Mouse (Mus musculus): ENCODE results near the gene Zxdc. TPM values are rescaled to one million over a fixed set of nuclear protein-coding genes. Genes with fewer than 3 reads are reported as not detected.
A peak's percentile ranks its signal among the peaks of the same experiment; 100 is the strongest.

Gene Zxdc
- polyA plus RNA-seq, 1 experiment from 2014 or later, result 8.2 TPM

DNA sequence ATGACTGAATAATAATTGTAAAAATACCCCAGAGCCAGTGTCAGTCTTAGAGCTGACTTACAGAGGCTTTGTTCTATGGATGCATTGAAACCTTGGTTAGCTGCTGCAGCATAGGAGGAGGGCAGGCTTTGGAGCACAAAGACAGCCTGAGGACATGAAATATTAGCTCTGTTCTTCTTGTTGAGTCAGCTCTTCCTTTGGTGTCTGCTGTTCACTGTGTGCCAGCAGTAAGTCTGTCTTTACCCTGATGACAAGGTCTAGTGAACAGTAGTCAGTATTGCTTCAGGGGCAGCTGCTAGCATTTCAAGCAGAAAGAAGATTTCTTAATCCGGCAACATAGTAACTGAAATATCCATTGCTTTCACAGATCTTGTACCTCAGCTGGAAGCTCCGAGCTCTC is 12.2 kb downstream of the Zxdc start:
- no peaks in the 10 kb centered on the region for H3K4me1 ChIP-seq
- H3K9ac ChIP-seq, result no peak overlapping the region
- H3K9me3 ChIP-seq, result no peaks in the 10 kb centered on the region
- H3K27me3 ChIP-seq, result no peaks in the 10 kb centered on the region
- no peak; the same call in 1 of the 2 replicates for ATAC-seq (ENCODE audit: insufficient number of reproducible peaks, insufficient read depth, low FRiP score, low TSS enrichment, low read depth)
- H3K36me3 ChIP-seq, result peaks cover 87% of the 10 kb centered on the region
- 75% methylated on average over 2 of the region's 2 CpGs for WGBS
- H3K27ac ChIP-seq, result no peak overlapping the region
- no peak overlapping the region for H3K4me3 ChIP-seq
- H3K4me2 ChIP-seq, result no peak overlapping the region

- no peak overlapping the region for H3K27ac ChIP-seq
- H3K36me3 ChIP-seq, result peaks cover 52% of the 10 kb centered on the region
- 79% methylated on average over 4 of the region's 4 CpGs for WGBS
Observed at GRCm38 (mm10) chr6:90390629-90391028, 21.3 kb downstream of the Zxdc start.

DNA sequence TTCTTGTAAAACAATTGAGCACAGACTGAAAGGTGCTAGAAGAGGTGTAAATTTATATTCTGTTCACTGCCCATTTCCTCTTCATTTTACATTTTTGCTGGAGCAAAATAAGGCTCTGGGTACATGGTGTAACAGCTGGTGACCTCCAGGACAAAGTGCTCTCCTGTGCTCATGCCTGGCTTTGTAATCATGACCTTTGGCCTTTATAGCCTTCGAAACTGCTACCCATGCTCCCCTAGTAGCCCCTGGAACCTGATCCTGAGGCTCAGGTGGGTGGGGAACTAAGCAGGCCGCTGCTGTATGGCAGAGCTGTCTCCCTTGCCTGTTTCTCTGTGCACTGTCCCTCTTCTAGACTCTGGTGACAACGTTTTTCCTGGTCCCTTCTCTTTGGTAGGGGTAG is 24.7 kb downstream of the Zxdc start:
- 42% methylated on average over 3 of the region's 3 CpGs for WGBS
- Histone ChIP-seq H3K36me3 (peaks cover 38% of the 10 kb centered on the region), H3K9me3 (no peaks in the 10 kb centered on the region), H3K9ac (no peak overlapping the region), H3K27me3 (no peaks in the 10 kb centered on the region), H3K4me1 (no peaks in the 10 kb centered on the region), H3K4me3 (no peak overlapping the region), H3K27ac (no peak overlapping the region), H3K4me2 (no peak overlapping the region)
- no peak for ATAC-seq (ENCODE audit: insufficient number of reproducible peaks, insufficient read depth, low FRiP score, low TSS enrichment, low read depth)

More at GRCm38 (mm10) chr6:90390629-90391028, 21.3 kb downstream of the Zxdc start:
- Histone ChIP-seq H3K9ac (no peak overlapping the region), H3K4me1 (no peaks in the 10 kb centered on the region), H3K27me3 (no peaks in the 10 kb centered on the region), H3K4me3 (no peak overlapping the region), H3K9me3 (no peaks in the 10 kb centered on the region), H3K4me2 (no peak overlapping the region)
- no peak for ATAC-seq (ENCODE audit: insufficient number of reproducible peaks, insufficient read depth, low FRiP score, low TSS enrichment, low read depth)

- WGBS, result 87% methylated on average over 2 of the region's 2 CpGs
- Histone ChIP-seq H3K4me2 (no peak overlapping the region), H3K4me3 (no peak overlapping the region), H3K36me3 (peaks cover 29% of the 10 kb centered on the region), H3K27me3 (no peaks in the 10 kb centered on the region), H3K27ac (no peak overlapping the region), H3K9ac (no peak overlapping the region), H3K9me3 (no peaks in the 10 kb centered on the region), H3K4me1 (no peaks in the 10 kb centered on the region)
- no peak for ATAC-seq (ENCODE audit: insufficient number of reproducible peaks, insufficient read depth, low FRiP score, low TSS enrichment, low read depth)
Observed at GRCm38 (mm10) chr6:90395751-90396150, 26.5 kb downstream of the Zxdc start.

DNA sequence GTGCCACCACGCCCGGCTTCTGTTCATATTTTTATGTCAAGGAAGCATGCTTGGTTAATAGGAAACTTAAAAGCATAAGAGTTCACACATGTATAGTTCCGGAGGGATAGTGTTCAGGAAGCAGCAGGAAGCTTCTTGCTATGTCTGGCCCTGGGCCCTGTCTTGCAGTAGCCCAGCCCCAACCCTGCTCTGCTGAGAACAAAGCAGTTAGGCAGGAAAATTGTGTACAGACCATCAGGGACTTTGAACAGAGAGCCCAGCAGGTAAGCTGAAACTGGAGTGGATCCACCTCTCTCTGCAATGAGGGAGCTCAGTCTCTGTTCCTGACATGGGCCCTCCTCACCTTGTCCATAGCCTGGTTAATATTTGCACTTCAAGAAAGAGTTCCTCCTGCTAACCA is 28.0 kb downstream of the Zxdc start:
- Histone ChIP-seq H3K9me3 (no peaks in the 10 kb centered on the region), H3K4me2 (no peak overlapping the region), H3K4me1 (no peaks in the 10 kb centered on the region), H3K27ac (no peak overlapping the region), H3K4me3 (no peak overlapping the region), H3K36me3 (peaks cover 32% of the 10 kb centered on the region), H3K27me3 (no peaks in the 10 kb centered on the region), H3K9ac (no peak overlapping the region)
- ATAC-seq (ENCODE audit: insufficient number of reproducible peaks, insufficient read depth, low FRiP score, low TSS enrichment, low read depth), result no peak
- 83% methylated on average over 3 of the region's 3 CpGs for WGBS

GRCm38 (mm10) chr6:90408632-90409031 is 39.3 kb downstream of the Zxdc start:
- no peak overlapping the region for H3K4me2 ChIP-seq
- H3K27me3 ChIP-seq, result no peaks in the 10 kb centered on the region
- H3K4me1 ChIP-seq, result no peaks in the 10 kb centered on the region
- ATAC-seq (ENCODE audit: insufficient number of reproducible peaks, insufficient read depth, low FRiP score, low TSS enrichment, low read depth), result no peak
- no peaks in the 10 kb centered on the region for H3K9me3 ChIP-seq
- H3K27ac ChIP-seq, result no peak overlapping the region
- no peak overlapping the region for H3K9ac ChIP-seq
- H3K4me3 ChIP-seq, result no peak overlapping the region
- H3K36me3 ChIP-seq, result peaks cover 11% of the 10 kb centered on the region

- 82% methylated on average over 1 of the region's 1 CpGs for WGBS
- Histone ChIP-seq H3K4me2 (no peak overlapping the region), H3K9ac (no peak overlapping the region)
Observed at GRCm38 (mm10) chr6:90410972-90411371, 41.7 kb downstream of the Zxdc start.

DNA sequence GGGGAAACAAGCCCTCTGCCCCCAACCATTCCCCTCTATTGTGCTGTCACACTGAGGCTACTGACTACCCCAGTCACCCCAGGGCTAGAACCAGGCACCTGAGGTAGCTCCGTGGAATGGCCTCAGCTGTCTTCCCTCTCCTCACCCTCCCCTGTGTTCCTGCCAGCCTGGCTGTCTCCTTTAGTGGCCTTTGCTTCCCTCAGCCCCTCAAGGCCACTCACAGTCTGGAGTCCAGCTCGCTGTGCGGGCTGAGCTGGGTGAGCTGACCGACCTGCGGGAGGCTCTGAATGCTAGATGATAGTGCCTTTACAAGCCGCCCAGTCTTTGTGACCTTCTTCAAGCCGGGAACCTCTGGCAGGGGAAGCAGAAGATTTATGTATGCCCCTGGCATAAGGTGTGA is 42.6 kb downstream of the Zxdc start:
- Histone ChIP-seq H3K27ac (no peak overlapping the region), H3K4me3 (no peak overlapping the region), H3K4me2 (no peak overlapping the region), H3K9me3 (no peaks in the 10 kb centered on the region), H3K36me3 (no peaks in the 10 kb centered on the region), H3K4me1 (no peaks in the 10 kb centered on the region), H3K27me3 (no peaks in the 10 kb centered on the region), H3K9ac (no peak overlapping the region)
- 82% methylated on average over 7 of the region's 7 CpGs for WGBS
- no peak for ATAC-seq (ENCODE audit: insufficient number of reproducible peaks, insufficient read depth, low FRiP score, low TSS enrichment, low read depth)

More at GRCm38 (mm10) chr6:90410972-90411371, 41.7 kb downstream of the Zxdc start:
- H3K9me3 ChIP-seq, result no peaks in the 10 kb centered on the region
- no peaks in the 10 kb centered on the region for H3K36me3 ChIP-seq
- H3K27me3 ChIP-seq, result no peaks in the 10 kb centered on the region
- H3K4me3 ChIP-seq, result no peak overlapping the region
- ATAC-seq (ENCODE audit: insufficient number of reproducible peaks, insufficient read depth, low FRiP score, low TSS enrichment, low read depth), result no peak
- no peaks in the 10 kb centered on the region for H3K4me1 ChIP-seq
- H3K27ac ChIP-seq, result no peak overlapping the region

DNA sequence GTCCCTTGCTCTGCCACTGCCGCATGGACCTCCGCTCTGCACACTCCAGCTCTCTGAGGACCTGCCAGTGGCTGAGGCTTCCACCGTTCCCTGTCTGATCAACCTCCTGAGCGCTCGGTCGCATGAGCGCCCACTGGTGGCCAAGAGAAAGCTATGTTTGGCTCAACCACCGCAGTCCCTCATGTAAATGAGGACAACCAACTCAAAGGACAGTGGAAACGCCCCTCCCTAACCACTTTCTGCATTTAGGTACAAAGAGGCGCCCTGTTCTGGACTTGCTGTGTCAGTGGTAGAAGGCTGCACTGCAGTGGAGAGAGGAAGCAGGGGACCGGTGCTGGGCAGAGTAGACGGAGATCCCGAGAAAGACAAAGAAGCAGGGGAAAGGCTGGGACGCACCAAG is 53.3 kb downstream of the Zxdc start:
- ATAC-seq (ENCODE audit: insufficient number of reproducible peaks, insufficient read depth, low FRiP score, low TSS enrichment, low read depth), result peak; percentile 44; the same call in 1 of the 2 replicates
- Histone ChIP-seq H3K9ac (peak overlapping the region; percentile 58; the same call in 1 of the 2 replicates), H3K4me3 (peak overlapping the region; percentile 32)

GRCm38 (mm10) chr6:90425361-90425760 is 56.1 kb downstream of the Zxdc start:
- Histone ChIP-seq H3K27me3 (peaks cover 16% of the 10 kb centered on the region), H3K4me2 (no peak overlapping the region), H3K4me1 (peaks cover 12% of the 10 kb centered on the region), H3K27ac (no peak overlapping the region), H3K36me3 (no peaks in the 10 kb centered on the region), H3K9ac (no peak overlapping the region), H3K9me3 (no peaks in the 10 kb centered on the region), H3K4me3 (no peak overlapping the region)
- 78% methylated on average over 3 of the region's 3 CpGs for WGBS
- ATAC-seq (ENCODE audit: insufficient number of reproducible peaks, insufficient read depth, low FRiP score, low TSS enrichment, low read depth), result no peak

More for the DNA sequence above, 53.3 kb downstream of the Zxdc start:
- Histone ChIP-seq H3K9me3 (no peaks in the 10 kb centered on the region), H3K27ac (no peak overlapping the region), H3K4me1 (peaks cover under 1% of the 10 kb centered on the region; the same call in 1 of the 2 replicates), H3K36me3 (no peaks in the 10 kb centered on the region), H3K27me3 (peaks cover 10% of the 10 kb centered on the region), H3K4me2 (peak overlapping the region; percentile 58)
- 6% methylated on average over 14 of the region's 14 CpGs for WGBS

DNA sequence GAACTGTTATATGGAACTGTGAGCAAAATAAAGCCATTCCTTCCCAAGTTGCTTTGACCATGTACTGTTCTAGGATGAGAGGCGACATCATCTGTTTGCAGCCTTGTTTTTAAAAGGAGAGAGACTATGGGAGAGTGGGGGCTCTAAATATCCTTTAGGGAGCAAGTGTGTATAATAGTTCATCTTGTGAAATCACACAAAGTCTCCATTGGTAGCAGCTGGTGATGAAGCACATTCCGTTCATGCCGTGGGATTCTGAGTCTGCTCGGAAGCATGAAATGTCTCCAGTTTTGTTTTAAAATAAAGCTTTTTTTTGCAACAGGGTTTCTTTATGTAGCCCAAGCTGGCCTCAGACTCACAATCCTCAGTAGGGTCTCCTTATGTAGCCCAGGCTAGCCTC is 56.7 kb downstream of the Zxdc start:
- no peak overlapping the region for H3K9ac ChIP-seq
- no peaks in the 10 kb centered on the region for H3K9me3 ChIP-seq
- H3K27me3 ChIP-seq, result peaks cover 16% of the 10 kb centered on the region
- no peak overlapping the region for H3K4me3 ChIP-seq
- no peak overlapping the region for H3K27ac ChIP-seq
- 68% methylated on average over 4 of the region's 4 CpGs for WGBS
- no peaks in the 10 kb centered on the region for H3K36me3 ChIP-seq
- no peak for ATAC-seq (ENCODE audit: insufficient number of reproducible peaks, insufficient read depth, low FRiP score, low TSS enrichment, low read depth)
- H3K4me2 ChIP-seq, result no peak overlapping the region
- peaks cover 12% of the 10 kb centered on the region for H3K4me1 ChIP-seq

GRCm38 (mm10) chr6:90428380-90428974 is 59.2 kb downstream of the Zxdc start, which contains the start of gene Cfap100:
TSS of gene Cfap100 (minus strand) at chr6:90428797.
- peaks cover 12% of the 10 kb centered on the region for H3K4me1 ChIP-seq
- peak; percentile 65; the same call in 1 of the 2 replicates for ATAC-seq (ENCODE audit: insufficient number of reproducible peaks, insufficient read depth, low FRiP score, low TSS enrichment, low read depth)
- H3K36me3 ChIP-seq, result no peaks in the 10 kb centered on the region
- peak within 1 kb of the TSS; percentile 58 for H3K9ac ChIP-seq
- H3K27ac ChIP-seq, result no peak within 1 kb of the TSS
- under 1% methylated on average over 31 of the region's 31 CpGs for WGBS
- peaks cover 16% of the 10 kb centered on the region for H3K27me3 ChIP-seq
- no peaks in the 10 kb centered on the region for H3K9me3 ChIP-seq
- H3K4me2 ChIP-seq, result peak within 1 kb of the TSS; percentile 78
- H3K4me3 ChIP-seq, result peak within 1 kb of the TSS; percentile 45

Data from embryonic facial prominence, embryonic 13.5 days (tissue).